In the genomic region with DNA sequence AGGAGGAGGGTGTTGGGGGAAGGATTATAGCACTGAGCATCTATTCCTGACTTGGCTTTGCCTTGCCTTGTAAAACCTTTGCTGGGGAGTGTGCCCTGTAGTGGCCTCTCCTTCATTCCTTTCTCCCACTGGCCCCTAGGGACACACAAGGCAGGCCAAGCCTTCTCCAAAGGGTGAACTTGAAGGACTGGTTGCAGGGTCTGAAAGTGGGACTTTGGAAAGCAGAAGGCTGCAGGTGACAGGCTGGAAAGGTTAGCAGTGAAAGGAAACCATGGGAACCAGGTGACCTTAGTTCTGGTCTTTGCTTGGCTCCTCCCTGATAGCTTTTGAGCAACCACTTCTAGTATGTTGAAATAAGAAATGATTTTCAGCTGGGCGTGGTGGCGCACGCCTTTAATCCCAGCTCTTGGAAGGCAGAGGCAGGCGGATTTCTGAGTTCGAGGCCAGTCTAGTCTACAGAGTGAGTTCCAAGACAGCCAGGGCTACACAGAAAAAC, we compare ENCODE assay signal across 19 mouse cellular contexts. TPM values are rescaled to one million over a fixed set of nuclear protein-coding genes. Genes with fewer than 3 reads are reported as not detected.
DNase-seq lines count a peak whose midpoint lies in the region; ATAC-seq and TF ChIP-seq lines count a peak whose summit lies in the region.
"Had no signal": no experiment of that assay in that cellular context is flagged by ENCODE, and none has a peak within 500 bp of the region (broad histone marks: within the 10 kb centered on the region; RNA-seq: fewer than 3 reads in every experiment).

No protein-coding gene starts in this region.

- H3K79me2 ChIP-seq in heart, adult 2 months (replicated peaks; ENCODE audit: control insufficient read depth, insufficient read depth, low read length), result no peaks in the 10 kb centered on the region

- H3K36me3 ChIP-seq in heart, adult 2 months (ENCODE audit: control insufficient read depth, insufficient read depth, low read length), result no peaks in the 10 kb centered on the region
- no peaks in the 10 kb centered on the region for H3K36me3 ChIP-seq in midbrain, embryonic 10.5 days
- no peaks in the 10 kb centered on the region for H3K36me3 ChIP-seq in midbrain, embryonic 14.5 days (ENCODE audit: control insufficient read depth, insufficient read depth, low read length)
- H3K36me3 ChIP-seq in stomach, postnatal 0 days (ENCODE audit: control insufficient read depth, insufficient read depth, low read length), result no peaks in the 10 kb centered on the region
- H3K36me3 ChIP-seq: heart, embryonic 13.5 days; midbrain, embryonic 13.5 days; neural tube, embryonic 13.5 days had no signal

- peak; percentile 1 to 14 for DNase-seq in heart, adult 2 months
- no peak for DNase-seq in heart, adult 9 months (ENCODE audit: low spot score in 2 of 2)
- DNase-seq in midbrain, embryonic 10.5 days (ENCODE audit: low spot score), result peak; percentile 9
- DNase-seq in midbrain, embryonic 14.5 days, result no peak
- peak; percentile 6 for DNase-seq in urinary bladder, postnatal 10 days (ENCODE audit: low spot score)
- DNase-seq in urinary bladder, postnatal 4 days (ENCODE audit: low spot score in 2 of 2), result no peak
- peak; percentile 16 for DNase-seq in stomach, postnatal 0 days (ENCODE audit: low spot score)
- no peak for DNase-seq in frontal cortex, postnatal 25 days (ENCODE audit: low spot score in 2 of 2)
- DNase-seq: adrenal gland, adult 8-10 months; B cell, adult 2 months; cerebellum, postnatal 25 days; kidney, adult 8-10 months; thymus, adult 18-20 months had no signal

- ATAC-seq in midbrain, embryonic 14.5 days (ENCODE audit: low FRiP score, low TSS enrichment), result no peak
- ATAC-seq in stomach, postnatal 0 days (ENCODE audit: low FRiP score, low TSS enrichment), result no peak
- ATAC-seq: midbrain, embryonic 13.5 days had no signal

- H3K27me3 ChIP-seq in heart, adult 2 months (ENCODE audit: control insufficient read depth, insufficient read depth, low read length), result no peaks in the 10 kb centered on the region
- H3K27me3 ChIP-seq in midbrain, embryonic 10.5 days (ENCODE audit: low read depth, poor library complexity, severe bottlenecking), result no peaks in the 10 kb centered on the region
- H3K27me3 ChIP-seq in midbrain, embryonic 14.5 days (ENCODE audit: control insufficient read depth, insufficient read depth, low read length), result no peaks in the 10 kb centered on the region
- H3K27me3 ChIP-seq in stomach, postnatal 0 days (ENCODE audit: control insufficient read depth, insufficient read depth, low read length), result no peaks in the 10 kb centered on the region
- H3K27me3 ChIP-seq: midbrain, embryonic 13.5 days had no signal

- TF ChIP-seq POLR2A in heart, adult 2 months (IDR thresholded peaks at IDR 0.05; ENCODE audit: insufficient read depth, low read depth, low read length), result no peak

- intact Hi-C loops in heart, adult 2 months (cut with DNase I), result loop anchor here (2.0 kb wide), 2 partner anchors 31 to 329 kb away; no protein-coding TSS in a partner anchor

- H3K9ac ChIP-seq in heart, adult 2 months (ENCODE audit: low read depth, low read length), result no peak overlapping the region
- no peak overlapping the region for H3K9ac ChIP-seq in midbrain, embryonic 14.5 days (replicated peaks; ENCODE audit: low read length)
- H3K9ac ChIP-seq in stomach, postnatal 0 days (ENCODE audit: low read length), result no peak overlapping the region
- H3K9ac ChIP-seq: heart, embryonic 13.5 days; neural tube, embryonic 13.5 days had no signal

- no peak overlapping the region for H3K4me2 ChIP-seq in midbrain, embryonic 14.5 days (ENCODE audit: low read length)
- H3K4me2 ChIP-seq in stomach, postnatal 0 days (replicated peaks; ENCODE audit: low read depth), result no peak overlapping the region
- H3K4me2 ChIP-seq: heart, embryonic 13.5 days; midbrain, embryonic 13.5 days; neural tube, embryonic 13.5 days had no signal

- no peak overlapping the region for H3K27ac ChIP-seq in heart, adult 2 months
- 0 out of 2 replicates have a peak overlapping the region, but pooled peaks have one; percentile 4 for H3K27ac ChIP-seq in midbrain, embryonic 10.5 days (replicated peaks)
- no peak overlapping the region for H3K27ac ChIP-seq in midbrain, embryonic 14.5 days (replicated peaks; ENCODE audit: low read depth, low read length)
- H3K27ac ChIP-seq in stomach, postnatal 0 days (replicated peaks), result no peak overlapping the region
- H3K27ac ChIP-seq: heart, embryonic 13.5 days; midbrain, embryonic 13.5 days; neural tube, embryonic 13.5 days had no signal

- H3K4me3 ChIP-seq in heart, adult 2 months, result no peak overlapping the region
- no peak overlapping the region for H3K4me3 ChIP-seq in midbrain, embryonic 10.5 days
- no peak overlapping the region for H3K4me3 ChIP-seq in midbrain, embryonic 14.5 days (replicated peaks; ENCODE audit: low read depth, low read length)
- H3K4me3 ChIP-seq in stomach, postnatal 0 days (ENCODE audit: low read depth, low read length), result no peak overlapping the region
- H3K4me3 ChIP-seq: heart, embryonic 13.5 days; midbrain, embryonic 13.5 days; neural tube, embryonic 13.5 days had no signal

- TF ChIP-seq CTCF in heart, adult 2 months (IDR thresholded peaks at IDR 0.05), result no peak
- no peak for TF ChIP-seq CTCF in stomach, postnatal 0 days (IDR thresholded peaks at IDR 0.05; ENCODE audit: low read depth)

- H3K9me3 ChIP-seq in midbrain, embryonic 10.5 days (replicated peaks), result no peaks in the 10 kb centered on the region
- no peaks in the 10 kb centered on the region for H3K9me3 ChIP-seq in midbrain, embryonic 14.5 days (ENCODE audit: control insufficient read depth, low read length)
- H3K9me3 ChIP-seq in stomach, postnatal 0 days (ENCODE audit: control insufficient read depth, low read length), result no peaks in the 10 kb centered on the region
- H3K9me3 ChIP-seq: heart, embryonic 13.5 days; neural tube, embryonic 13.5 days had no signal

- TF ChIP-seq EP300 in heart, adult 2 months (IDR thresholded peaks at IDR 0.05; ENCODE audit: insufficient read depth, low read depth, low read length), result no peak
- TF ChIP-seq EP300 in stomach, postnatal 0 days (optimal IDR thresholded peaks at IDR 0.05), result no peak

- whole genome bisulfite sequencing in heart, adult 2 months, result 90% methylated on average over 5 of the region's 5 CpGs
- 94% methylated on average over 5 of the region's 5 CpGs for WGBS in midbrain, embryonic 10.5 days
- 89% methylated on average over 5 of the region's 5 CpGs for WGBS in midbrain, embryonic 14.5 days
- WGBS in stomach, postnatal 0 days, result 91% methylated on average over 5 of the region's 5 CpGs

- H3K4me1 ChIP-seq in heart, adult 2 months (ENCODE audit: control insufficient read depth, insufficient read depth, low read length), result peaks cover 6% of the 10 kb centered on the region
- peaks cover 9% of the 10 kb centered on the region; the same call in 1 of the 2 replicates for H3K4me1 ChIP-seq in midbrain, embryonic 10.5 days
- no peaks in the 10 kb centered on the region for H3K4me1 ChIP-seq in midbrain, embryonic 14.5 days (ENCODE audit: control insufficient read depth, insufficient read depth, low read length)
- no peaks in the 10 kb centered on the region for H3K4me1 ChIP-seq in stomach, postnatal 0 days (replicated peaks; ENCODE audit: control insufficient read depth, insufficient read depth)
- H3K4me1 ChIP-seq: neural tube, embryonic 13.5 days had no signal

RNA-seq across cellular contexts. Expression of a gene that starts 0.9 kb away (rescaled TPM):
- total RNA-seq in heart, adult 2 months (2021), result under 1 TPM; 0.47 to 0.91 TPM
- polyA plus RNA-seq in heart, adult 2 months (2012; rRNA removed), result 1.2 and 1.8 TPM in 2 replicates
- 0.28 and 0.43 TPM in 2 replicates for polyA plus RNA-seq in midbrain, embryonic 10.5 days (2016; fragmentation: Nextera tagmentation; extraction: Ambion mirVana)
- polyA plus RNA-seq in midbrain, embryonic 14.5 days (2014; fragmentation: Nextera tagmentation; extraction: Ambion mirVana), result 1.7 TPM in 1 of 2 replicates, not detected in the other
- polyA plus RNA-seq in stomach, postnatal 0 days (2015; fragmentation: Nextera tagmentation; extraction: Ambion mirVana), result 4.6 and 5.0 TPM in 2 replicates
- total RNA-seq: left cerebral cortex, adult 18-20 months had no signal
- polyA plus RNA-seq: embryonic facial prominence, embryonic 11.5 days; hindbrain, embryonic 11.5 days had no signal

RNA-seq across cellular contexts. Expression of a gene that starts 58.5 kb away (rescaled TPM):
- 10 to 100 TPM; 28.4 to 31.4 TPM for total RNA-seq in heart, adult 2 months (2021)
- polyA plus RNA-seq in heart, adult 2 months (2012; rRNA removed), result 37.4 and 41.7 TPM in 2 replicates
- 1.2 and 2.0 TPM in 2 replicates for polyA plus RNA-seq in midbrain, embryonic 10.5 days (2016; fragmentation: Nextera tagmentation; extraction: Ambion mirVana)
- polyA plus RNA-seq in midbrain, embryonic 14.5 days (2014; fragmentation: Nextera tagmentation; extraction: Ambion mirVana), result 5.7 and 6.4 TPM in 2 replicates
- 6.1 and 7.0 TPM in 2 replicates for polyA plus RNA-seq in stomach, postnatal 0 days (2015; fragmentation: Nextera tagmentation; extraction: Ambion mirVana)

Comparison
In these comparisons a context has a peak if more than half of its experiments do, and no peak if none do; other contexts are left out.
1. DNase-seq: peak in heart, adult 2 months (2 of 2), midbrain, embryonic 10.5 days (single experiment), urinary bladder, postnatal 10 days (single experiment) and stomach, postnatal 0 days (single experiment); none in heart, adult 9 months (0 of 2), midbrain, embryonic 14.5 days (single experiment), urinary bladder, postnatal 4 days (0 of 2) and frontal cortex, postnatal 25 days (0 of 2).